Mouse (Mus musculus) limb, embryonic 14.5 days (tissue): ENCODE results near the gene Capn15. TPM values are rescaled to one million over a fixed set of nuclear protein-coding genes. Genes with fewer than 3 reads are reported as not detected.
A peak's percentile ranks its signal among the peaks of the same experiment; 100 is the strongest.

Experiments
- ATAC-seq: fragments of 200-750 bp; cut with Nextera tagmentation; 2 replicates; pipeline ENCODE4 v1.8.0; 2017; ENCODE audit warnings: low read depth, moderate number of reproducible peaks, moderate TSS enrichment; ENCODE audit not compliant: low FRiP score
- DNase-seq: peaks from one replicate; pipeline ENCODE4 v3.0.0-alpha.2; 2015; ENCODE audit warnings: low spot score
- H3K27ac ChIP-seq: fragments of 300-500 bp; sonication (generic); replicated peaks from 2 replicates; pipeline ENCODE4 v1.5.1; 2014; ENCODE audit warnings: low read depth, mild to moderate bottlenecking, low read length, moderate library complexity, mixed read lengths
- H3K27me3 ChIP-seq: fragments of 300-500 bp; sonication (generic); 2 replicates; pipeline ENCODE4 v1.6.1; 2014; ENCODE audit warnings: low read length, mixed read lengths; ENCODE audit not compliant: control insufficient read depth, insufficient read depth
- H3K36me3 ChIP-seq: fragments of 300-500 bp; sonication (generic); 2 replicates; pipeline ENCODE4 v1.6.1; 2014; ENCODE audit warnings: mild to moderate bottlenecking, low read length, moderate library complexity, mixed read lengths; ENCODE audit not compliant: control insufficient read depth, insufficient read depth
- H3K4me1 ChIP-seq: fragments of 300-500 bp; sonication (generic); 2 replicates; pipeline ENCODE4 v1.6.1; 2014; ENCODE audit warnings: antibody characterized with exemption, low read length, mixed read lengths; ENCODE audit not compliant: control insufficient read depth, insufficient read depth
- H3K4me2 ChIP-seq: fragments of 300-500 bp; sonication (generic); replicated peaks from 2 replicates; pipeline ENCODE4 v1.6.1; 2014; ENCODE audit warnings: low read depth, mild to moderate bottlenecking, low read length, moderate library complexity; ENCODE audit not compliant: severe bottlenecking
- H3K4me3 ChIP-seq: fragments of 300-500 bp; sonication (generic); replicated peaks from 2 replicates; pipeline ENCODE4 v1.5.1; 2014; ENCODE audit warnings: low read length
- H3K9ac ChIP-seq: fragments of 300-500 bp; sonication (generic); 2 replicates; pipeline ENCODE4 v1.6.1; 2014; ENCODE audit warnings: mild to moderate bottlenecking, low read depth, low read length, moderate library complexity; ENCODE audit not compliant: severe bottlenecking
- H3K9me3 ChIP-seq: fragments of 300-500 bp; sonication (generic); 2 replicates; pipeline ENCODE4 v1.6.1; 2016; ENCODE audit warnings: low read length; ENCODE audit not compliant: control insufficient read depth
- POLR2A ChIP-seq: fragments of 200-500 bp; IDR thresholded peaks from 2 replicates; pipeline ENCODE4 v1.8.0; 2012; ENCODE audit warnings: inconsistent platforms, mild to moderate bottlenecking, moderate library complexity, borderline replicate concordance; ENCODE audit not compliant: insufficient read depth, insufficient read length; ENCODE audit errors: extremely low read depth
- WGBS: fragments of 180-500 bp; shearing (Covaris S2); extraction: QIAGEN DNeasy Blood & Tissue Kit; methylation state at CpG from one replicate; pipeline ENCODE4 v1.1.7; 2014; 5-methylcytosine and 5-hydroxymethylcytosine counted together
- polyA plus RNA-seq, 2 experiments: library from polyadenylated mRNA; depleted of rRNA in 1 of 2; stranded (reverse) in 1 of 2; unstranded in 1 of 2; fragments of >200 nt; fragmentation: Nextera tagmentation in 1 of 2; extraction: Ambion mirVana in 1 of 2; gene quantifications; 2 replicates each; pipeline versions ENCODE4 v1.2.1 to v1.2.3; 2012 to 2014

The Capn15 gene
- polyA plus RNA-seq, 2 experiments = 31.0 to 50.1 TPM

DNA sequence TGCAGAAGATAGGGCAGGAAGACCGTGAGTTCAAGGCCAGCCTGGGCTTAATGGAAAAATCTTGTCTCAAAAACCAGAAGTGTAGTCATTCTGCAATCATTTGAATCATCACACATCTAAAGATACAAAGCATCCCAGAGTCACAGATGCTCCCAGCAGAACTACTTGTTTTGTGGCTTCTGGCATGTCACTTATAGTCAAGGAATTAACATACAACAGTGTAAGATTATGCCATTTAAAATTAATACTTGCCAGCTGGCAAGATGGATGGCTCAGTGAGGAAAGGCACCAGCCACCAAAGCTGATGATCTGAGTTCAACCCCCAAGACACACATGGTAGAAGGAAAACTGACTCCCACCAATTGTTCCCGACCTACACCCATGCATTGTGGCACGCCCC is 31.4 kb upstream of the Capn15 start:
- WGBS = 78% methylated on average over 3 of the region's 3 CpGs
- no peak overlapping the region for H3K9ac ChIP-seq
- no peaks in the 10 kb centered on the region for H3K27me3 ChIP-seq
- DNase-seq = no peak
- H3K9me3 ChIP-seq = no peaks in the 10 kb centered on the region
- no peak for ATAC-seq
- H3K36me3 ChIP-seq = peaks cover 51% of the 10 kb centered on the region
- no peak overlapping the region for H3K27ac ChIP-seq
- TF ChIP-seq POLR2A = no peak
- no peak overlapping the region for H3K4me3 ChIP-seq
- no peak overlapping the region for H3K4me2 ChIP-seq
- no peaks in the 10 kb centered on the region for H3K4me1 ChIP-seq

- Histone ChIP-seq H3K4me3 (no peak overlapping the region), H3K9me3 (no peaks in the 10 kb centered on the region), H3K4me1 (0 out of 2 replicates have a peak, but pooled peaks cover 2% of the 10 kb centered on the region), H3K4me2 (no peak overlapping the region), H3K27me3 (no peaks in the 10 kb centered on the region), H3K9ac (no peak overlapping the region), H3K27ac (no peak overlapping the region), H3K36me3 (peaks cover 55% of the 10 kb centered on the region)
- TF ChIP-seq POLR2A = no peak
- 88% methylated on average over 10 of the region's 10 CpGs for WGBS
- no peak for DNase-seq
- no peak for ATAC-seq
Observed at GRCm38 (mm10) chr17:26013711-26014110, 28.1 kb upstream of the Capn15 start.

DNA sequence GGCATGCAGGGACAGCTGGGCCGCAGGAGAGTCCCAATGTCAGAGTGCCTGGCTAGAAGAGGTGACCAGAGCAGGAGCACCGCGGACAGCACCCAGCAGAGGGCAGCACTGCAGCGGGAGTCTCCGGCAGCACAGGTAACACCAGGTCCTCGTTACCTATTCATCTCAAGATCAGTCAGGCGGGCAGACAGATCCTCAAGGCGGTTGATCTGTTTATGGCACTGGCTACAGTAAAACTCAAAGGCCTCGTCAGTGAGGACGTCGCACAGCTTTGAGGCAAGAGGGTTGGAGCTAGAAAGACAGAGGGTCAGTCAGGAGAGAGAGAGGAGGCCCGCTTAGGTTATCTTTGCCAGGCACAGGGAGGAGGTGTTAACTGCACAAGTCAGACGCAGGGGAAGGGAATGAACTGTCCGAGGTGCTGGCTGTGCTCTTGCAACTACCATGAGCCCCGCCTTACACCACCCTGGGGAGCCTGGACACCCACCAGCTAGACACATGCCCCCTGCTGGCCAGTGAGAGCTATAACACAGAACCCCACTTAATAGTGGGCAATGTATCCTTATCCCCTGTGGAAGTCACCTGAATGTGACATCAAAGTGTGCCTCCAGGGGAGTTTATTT is 26.4 kb upstream of the Capn15 start:
- no peaks in the 10 kb centered on the region for H3K27me3 ChIP-seq
- no peak for TF ChIP-seq POLR2A
- DNase-seq = peak; percentile 79
- H3K4me1 ChIP-seq = 0 out of 2 replicates have a peak, but pooled peaks cover 2% of the 10 kb centered on the region
- no peak overlapping the region for H3K4me2 ChIP-seq
- peaks cover 58% of the 10 kb centered on the region for H3K36me3 ChIP-seq
- H3K9ac ChIP-seq = no peak overlapping the region
- ATAC-seq = peak; percentile 58
- H3K4me3 ChIP-seq = no peak overlapping the region
- H3K9me3 ChIP-seq = no peaks in the 10 kb centered on the region
- WGBS = 8% methylated on average over 15 of the region's 15 CpGs
- no peak overlapping the region for H3K27ac ChIP-seq

DNA sequence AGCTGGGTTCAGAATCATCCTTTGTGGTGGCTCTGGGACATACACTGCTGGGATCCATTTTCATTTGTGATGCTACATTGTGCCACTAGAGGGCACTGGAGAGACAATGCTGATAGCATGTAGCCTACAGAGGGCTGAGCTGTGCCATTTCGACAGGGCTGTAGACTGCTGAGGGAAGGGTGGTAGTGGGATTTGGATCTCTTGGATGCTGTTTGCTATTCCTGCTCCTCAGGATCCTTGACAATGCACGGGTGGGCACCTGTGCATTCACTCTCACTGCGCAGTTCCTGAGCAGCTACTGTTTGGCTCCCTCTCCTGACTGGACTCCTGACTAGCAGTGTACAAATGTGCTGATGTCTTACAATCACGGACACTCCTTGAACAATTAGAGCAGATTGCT is 23.9 kb upstream of the Capn15 start:
- WGBS = 43% methylated on average over 4 of the region's 4 CpGs
- ATAC-seq = peak; percentile 84; the same call in 1 of the 2 replicates

DNA sequence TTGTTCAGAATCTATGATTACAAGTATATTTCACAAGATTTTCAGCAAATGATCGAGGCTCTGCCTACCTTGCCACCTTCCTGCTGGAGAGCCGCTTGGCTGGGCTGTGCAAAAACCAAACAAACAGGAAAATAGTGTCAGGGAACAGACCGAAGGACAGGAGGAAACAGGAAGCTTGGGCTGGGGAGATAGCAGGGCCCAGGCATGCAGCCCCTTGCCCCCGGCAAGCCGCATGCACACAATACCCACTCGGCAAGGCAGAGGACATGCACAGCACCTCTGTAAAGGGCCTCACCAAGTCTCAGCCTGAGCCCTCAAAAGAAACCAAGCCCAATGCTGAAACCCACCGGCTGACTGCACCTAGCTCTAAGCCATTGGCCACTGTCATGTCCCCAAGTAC is 23.2 kb upstream of the Capn15 start:
- 89% methylated on average over 7 of the region's 7 CpGs for WGBS
- H3K27ac ChIP-seq = no peak overlapping the region
- no peak for TF ChIP-seq POLR2A
- H3K9me3 ChIP-seq = no peaks in the 10 kb centered on the region
- H3K4me1 ChIP-seq = 0 out of 2 replicates have a peak, but pooled peaks cover 2% of the 10 kb centered on the region
- DNase-seq = no peak
- no peak overlapping the region for H3K9ac ChIP-seq
- peaks cover 60% of the 10 kb centered on the region for H3K36me3 ChIP-seq
- H3K4me2 ChIP-seq = no peak overlapping the region
- no peaks in the 10 kb centered on the region for H3K27me3 ChIP-seq
- H3K4me3 ChIP-seq = no peak overlapping the region
- no peak for ATAC-seq

More for the DNA sequence above, 23.9 kb upstream of the Capn15 start:
- Histone ChIP-seq H3K36me3 (peaks cover 58% of the 10 kb centered on the region), H3K4me2 (no peak overlapping the region), H3K4me3 (no peak overlapping the region), H3K9ac (no peak overlapping the region), H3K4me1 (0 out of 2 replicates have a peak, but pooled peaks cover 2% of the 10 kb centered on the region), H3K27ac (no peak overlapping the region), H3K27me3 (no peaks in the 10 kb centered on the region), H3K9me3 (no peaks in the 10 kb centered on the region)
- TF ChIP-seq POLR2A = no peak
- DNase-seq = peak; percentile 80
